Mouse (Mus musculus) lung, postnatal 10 days (tissue): ENCODE measurements at regions not wholly inside any gene's neighbourhood (a gene's known extent, or its start where the extent isn't known, plus 50 kb on each side); places are given as distances from the start of the nearest gene placed in this dataset.

Source experiments
- DNase-seq: peaks from one replicate; pipeline ENCODE4 v3.0.0; 2021

- DNase-seq = no peak
Measured at GRCm38 (mm10) chr4:72688842-72689241, 163.6 kb downstream of the Aldoart1 start.

DNA sequence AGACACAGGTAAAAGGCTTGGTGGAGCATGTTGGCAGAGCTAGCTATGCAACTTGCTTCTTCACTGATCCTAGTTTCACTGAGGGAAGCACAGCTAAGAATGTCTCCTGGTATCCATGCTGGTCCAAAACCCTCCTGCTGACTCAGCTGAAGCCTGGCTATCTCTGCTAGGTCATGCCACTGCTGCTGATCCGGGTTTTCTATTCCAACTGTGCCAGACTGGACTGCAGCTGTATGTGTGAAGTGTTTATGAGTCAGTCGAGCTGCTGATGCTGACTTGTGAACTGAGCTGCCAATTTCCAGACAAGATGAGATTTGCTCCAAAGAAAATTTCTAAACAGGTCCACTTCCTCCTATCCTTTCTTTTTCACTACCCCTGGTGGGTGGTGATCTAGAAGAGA, 178.4 kb downstream of the Aldoart1 start:
- no peak for DNase-seq

DNA sequence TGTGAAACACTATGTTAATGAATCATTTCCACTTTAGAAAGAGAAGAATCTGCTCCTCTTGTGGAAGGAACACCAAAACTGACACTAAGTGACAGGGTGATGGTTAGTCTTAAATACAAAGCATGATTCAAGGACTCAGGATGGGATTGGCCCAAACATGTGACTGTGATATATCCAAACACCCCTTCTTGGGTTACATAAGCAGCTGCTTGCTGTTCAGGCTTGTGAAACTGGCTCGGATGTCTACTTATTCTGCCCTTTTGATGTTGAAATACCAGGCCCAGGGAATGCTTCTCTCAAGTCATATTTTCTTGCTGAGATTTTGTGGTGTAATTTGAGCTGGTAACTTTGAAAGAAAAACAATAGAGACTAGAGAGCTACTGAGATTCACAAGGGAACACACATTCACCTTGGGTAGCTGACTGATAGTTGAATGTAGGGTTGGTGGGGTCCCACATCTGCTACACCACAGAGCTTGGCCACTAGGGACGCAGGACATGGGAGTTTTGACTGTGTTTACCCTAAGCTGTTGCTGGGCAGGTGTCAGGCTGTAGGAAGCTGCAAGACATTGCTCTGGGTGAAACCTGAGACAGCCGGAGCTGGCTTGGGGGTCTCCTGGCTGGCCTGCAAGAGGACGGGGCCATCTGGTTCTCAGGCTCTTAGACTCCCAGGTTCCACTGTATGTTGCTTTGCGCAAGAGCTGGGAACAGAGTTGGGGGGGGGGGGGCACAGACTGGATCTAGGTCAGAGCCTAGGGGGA, 180.6 kb downstream of the Aldoart1 start:
- no peak for DNase-seq

DNA sequence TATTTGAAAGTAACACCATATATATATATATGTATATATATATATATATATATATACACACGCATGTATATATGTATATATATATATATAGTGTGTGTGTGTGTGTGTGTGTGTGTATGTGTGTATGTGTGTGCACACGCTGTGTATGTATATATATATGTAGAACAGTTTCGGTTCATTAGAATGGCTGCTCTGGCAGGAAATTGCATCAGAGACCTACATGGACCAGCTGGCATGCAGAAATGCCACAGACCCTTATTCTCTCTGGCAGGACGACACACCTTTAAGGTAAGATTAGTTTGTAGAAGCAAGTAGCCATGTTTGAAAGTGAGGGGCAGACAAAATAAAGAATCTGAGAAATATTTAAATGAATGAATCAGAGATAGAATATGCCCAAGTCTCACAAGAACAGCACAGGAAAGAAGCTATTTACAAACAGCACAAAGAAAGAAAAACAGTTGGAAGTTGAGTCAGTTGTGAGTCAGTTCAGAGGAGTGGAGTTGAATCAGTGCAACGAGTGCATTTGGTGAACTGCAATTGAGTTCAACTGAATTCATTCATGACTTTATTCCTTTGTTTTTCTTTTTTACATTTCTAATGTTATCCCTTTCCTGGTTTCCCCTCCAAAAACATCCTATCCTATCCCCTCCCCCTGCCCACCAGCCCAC, 182.5 kb downstream of the Aldoart1 start:
- no peak for DNase-seq

GRCm38 (mm10) chr4:72664379-72664778, 188.1 kb downstream of the Aldoart1 start:
- no peak for DNase-seq

DNA sequence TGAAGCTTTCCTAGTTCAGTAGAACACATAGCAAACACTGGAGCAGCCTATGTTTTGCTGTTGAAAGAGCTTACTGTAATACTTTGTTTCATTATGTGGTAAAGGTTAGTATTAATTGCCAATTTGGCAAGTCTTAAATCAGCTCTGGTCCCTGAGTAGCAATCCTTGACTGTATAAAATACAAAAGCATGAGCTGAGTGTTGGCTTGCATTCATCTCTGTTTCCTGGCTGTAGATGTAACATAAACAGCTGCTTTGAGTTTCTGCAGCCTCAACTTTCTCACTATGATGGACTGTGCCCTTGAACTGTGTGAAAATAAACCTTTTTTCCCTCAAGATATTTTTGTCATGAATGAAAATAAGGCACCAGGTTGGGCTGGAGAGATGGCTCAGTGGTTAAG, 190.0 kb downstream of the Aldoart1 start:
- DNase-seq = no peak

DNA sequence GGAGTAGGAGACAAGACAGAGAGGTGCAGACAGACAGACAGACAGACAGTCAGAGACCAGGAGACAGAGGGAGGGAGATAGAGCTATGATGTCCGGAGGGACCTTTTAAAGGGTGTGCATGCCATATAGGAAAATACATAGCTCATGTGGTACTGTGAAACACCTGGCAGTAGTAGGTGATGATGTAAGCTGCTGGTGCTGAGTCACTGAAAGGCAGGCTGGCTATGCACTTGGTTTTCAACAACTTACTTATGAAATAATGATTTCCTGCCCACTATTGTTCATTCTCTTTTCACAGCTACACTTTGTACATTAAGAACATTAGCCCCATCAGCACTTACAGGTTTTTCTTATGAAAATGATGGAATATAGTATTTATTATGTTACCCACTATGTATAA, 196.2 kb downstream of the Aldoart1 start:
- DNase-seq = no peak

- DNase-seq = no peak
Measured at GRCm38 (mm10) chr4:72647130-72647529, 205.3 kb downstream of the Aldoart1 start.

DNA sequence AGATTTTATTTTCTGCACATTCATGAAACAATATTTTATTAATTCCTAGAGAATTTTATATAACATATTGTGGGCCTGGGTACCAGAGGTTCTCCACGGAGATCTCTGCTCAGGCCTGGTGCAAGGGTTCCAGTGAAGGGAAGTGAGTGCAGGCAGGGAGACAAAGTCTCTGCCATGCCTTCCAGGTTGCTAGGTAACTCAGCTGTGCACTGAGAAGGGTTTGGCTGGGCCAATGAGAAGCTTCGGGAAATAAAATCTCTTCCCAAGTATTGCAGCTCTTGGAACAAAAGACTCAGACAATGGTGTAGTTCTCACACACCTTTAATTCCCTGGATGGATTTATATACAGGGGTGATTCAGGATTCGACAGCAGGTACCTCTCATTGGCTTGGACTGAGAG, 223.0 kb downstream of the Aldoart1 start:
- no peak for DNase-seq

GRCm38 (mm10) chr4:72627219-72627930, 225.1 kb downstream of the Aldoart1 start:
- no peak for DNase-seq

DNA sequence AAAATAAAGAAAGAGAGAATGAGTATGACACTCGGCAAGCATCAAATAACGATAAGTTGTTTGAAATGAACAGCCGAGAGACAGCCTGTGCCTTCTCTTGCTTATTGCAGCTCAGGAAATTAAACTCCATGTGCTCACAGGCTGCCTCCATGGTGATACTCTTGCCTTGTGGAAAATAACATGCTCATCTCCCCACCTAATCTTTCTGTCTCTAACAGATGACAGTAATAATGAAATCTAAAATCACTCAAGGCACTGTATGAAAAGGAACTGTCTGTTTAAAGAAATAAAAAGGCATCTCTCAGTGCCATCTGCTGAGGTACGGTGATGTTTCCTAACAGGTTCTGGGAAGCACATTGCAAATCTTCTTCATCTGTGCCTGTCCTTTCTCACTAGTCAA, 247.3 kb downstream of the Aldoart1 start:
- DNase-seq = no peak

- no peak for DNase-seq
Measured at GRCm38 (mm10) chr4:72595494-72595893, 256.9 kb downstream of the Aldoart1 start.

DNA sequence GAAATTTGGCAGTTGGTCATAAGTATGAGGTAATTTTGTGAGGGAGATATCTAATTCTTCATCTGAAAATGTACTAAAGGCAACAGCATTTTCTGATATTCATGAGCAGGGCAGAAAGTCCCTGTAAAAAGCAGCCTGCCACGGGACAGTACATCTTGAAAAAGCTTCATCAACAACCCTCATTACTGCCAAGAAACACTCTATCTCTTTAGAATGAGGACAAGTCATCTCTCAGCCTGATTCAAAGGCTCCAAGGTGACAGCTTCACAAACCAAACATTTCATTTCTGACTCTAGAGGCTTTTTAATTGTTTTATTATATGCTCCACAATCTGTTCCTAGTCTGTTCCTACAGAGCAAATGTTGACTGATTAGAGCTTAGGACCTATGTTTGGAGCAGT, 260.3 kb downstream of the Aldoart1 start:
- DNase-seq = no peak

DNA sequence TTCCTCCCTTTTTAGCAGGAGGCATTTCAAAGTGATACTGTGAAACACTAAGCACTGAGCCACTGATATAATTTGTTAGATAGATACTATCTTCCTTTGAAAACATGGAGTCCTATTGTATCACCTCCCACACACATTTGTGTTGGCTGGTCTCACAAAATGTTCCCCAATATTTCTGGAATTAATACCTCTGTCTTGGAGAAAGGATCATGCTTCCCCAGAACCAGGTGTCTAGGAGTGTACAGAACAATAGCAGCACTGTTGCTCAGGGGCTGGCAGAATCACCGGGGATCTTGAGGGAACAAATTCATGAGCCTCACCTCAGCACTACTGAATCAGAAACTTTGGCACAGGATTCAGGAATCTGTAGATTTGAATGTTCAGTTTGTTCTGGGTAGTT, 277.5 kb downstream of the Aldoart1 start:
- DNase-seq = no peak

- DNase-seq = no peak
Measured at GRCm38 (mm10) chr4:72571924-72572323, 280.5 kb downstream of the Aldoart1 start.

DNA sequence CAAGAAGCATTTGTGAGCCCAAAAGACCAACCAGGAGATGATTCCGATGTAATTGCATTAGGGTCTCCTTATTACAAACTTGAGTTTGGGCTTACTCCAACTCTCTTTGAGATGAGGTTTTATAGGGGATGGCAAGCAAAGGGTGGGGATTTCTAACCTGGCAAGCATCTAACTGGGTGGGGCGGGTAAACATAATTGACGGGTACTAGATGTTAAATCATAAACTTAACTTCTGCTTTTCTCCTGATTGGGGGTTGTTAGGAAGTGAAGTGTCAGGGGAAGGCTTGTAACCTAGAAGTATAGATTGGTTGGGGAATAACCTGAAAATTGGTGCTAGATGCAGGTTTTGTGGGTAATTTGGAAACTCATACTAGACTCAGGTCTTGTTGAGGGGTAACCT, 287.2 kb downstream of the Aldoart1 start:
- DNase-seq = no peak

GRCm38 (mm10) chr4:72562909-72563676, 289.3 kb downstream of the Aldoart1 start:
- no peak for DNase-seq

GRCm38 (mm10) chr4:72554276-72554675, 298.2 kb downstream of the Aldoart1 start:
- no peak for DNase-seq

DNA sequence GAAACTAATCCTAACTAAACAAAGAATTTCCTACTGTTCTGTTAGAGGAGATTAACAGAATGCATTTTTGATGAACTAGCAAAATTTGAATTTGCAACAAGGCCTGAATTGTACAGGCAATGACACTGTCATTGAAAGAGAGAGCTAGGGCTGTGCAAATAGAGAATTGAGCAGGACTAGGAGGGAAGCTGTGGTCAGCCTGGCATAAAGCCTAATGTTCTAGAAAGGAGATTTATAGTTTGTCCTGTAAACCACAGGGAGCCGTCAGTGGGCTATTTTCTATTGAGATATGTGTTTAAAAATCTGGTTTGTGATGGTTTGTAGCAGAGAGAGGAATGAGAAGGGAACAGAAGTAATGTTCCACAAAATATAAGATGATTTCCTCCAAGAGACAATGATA, 317.9 kb downstream of the Aldoart1 start:
- DNase-seq = peak; percentile 3

GRCm38 (mm10) chr4:72524630-72525029, 323.9 kb upstream of the Tle1 start:
- no peak for DNase-seq

DNA sequence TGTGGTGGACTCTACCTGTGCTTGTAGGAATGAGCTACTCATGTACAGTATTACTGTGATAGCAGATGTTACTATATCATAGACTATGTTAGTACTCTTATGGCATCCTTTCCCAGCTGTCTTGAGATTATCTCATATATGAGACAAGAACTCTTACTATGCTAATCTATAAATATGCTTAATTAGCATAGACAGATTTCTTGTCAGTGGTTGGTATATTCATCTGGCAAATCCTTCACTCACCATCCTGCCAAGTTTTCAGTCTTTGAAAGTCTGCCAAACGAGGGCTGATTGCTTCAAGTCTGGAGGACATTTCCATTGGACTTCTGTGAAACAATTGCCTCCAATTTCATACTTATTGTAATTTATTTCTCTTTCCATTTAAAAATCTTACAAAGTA, 323.4 kb upstream of the Tle1 start:
- peak; percentile 10 for DNase-seq

DNA sequence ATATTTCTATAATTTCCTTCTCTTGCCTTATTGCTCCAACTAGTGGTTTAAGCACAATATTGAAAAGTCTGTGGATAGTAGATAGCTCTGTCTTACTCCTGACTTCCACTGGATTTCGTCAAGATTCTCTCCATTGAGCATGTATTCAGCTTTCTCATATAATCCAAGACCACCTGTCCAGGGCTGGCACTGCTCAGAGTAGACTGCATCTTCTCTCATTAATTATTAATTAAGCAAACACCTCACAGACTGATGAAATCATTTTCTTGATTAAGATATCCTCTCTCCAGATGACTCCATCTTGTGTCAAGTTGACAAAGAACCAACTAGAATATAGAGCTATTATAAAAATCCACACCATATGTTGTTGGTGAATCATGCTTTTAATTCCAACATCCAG, 310.5 kb upstream of the Tle1 start:
- no peak for DNase-seq

GRCm38 (mm10) chr4:72481748-72482147, 281.0 kb upstream of the Tle1 start:
- DNase-seq = no peak
